Mouse (Mus musculus) T-helper 1 cell (primary cell): ENCODE data around the gene Polr2g.

Experiments
- in situ Hi-C: fragments of 300-600 bp; cut with MboI, MseI; formaldehyde crosslinking; loops from one replicate; pipeline ENCODE4 v1.15.1; 2025; ENCODE audit warnings: high pct_unique_total_duplicates

Polr2g gene

GRCm38 (mm10) chr19:8765562-8765961 lies 32.8 kb downstream of the Polr2g start:
- in situ Hi-C loops = loop anchor here (25.0 kb wide), 1 partner anchor 1972 kb away; the partner anchor contains the start of gene Cd5

- in situ Hi-C loops = loop anchor here (25.0 kb wide), 1 partner anchor 1974 kb away; the partner anchor contains the start of gene Cd5
These were observed 35.1 kb downstream of the Polr2g start for GRCm38 (mm10) chr19:8763276-8763675.

DNA sequence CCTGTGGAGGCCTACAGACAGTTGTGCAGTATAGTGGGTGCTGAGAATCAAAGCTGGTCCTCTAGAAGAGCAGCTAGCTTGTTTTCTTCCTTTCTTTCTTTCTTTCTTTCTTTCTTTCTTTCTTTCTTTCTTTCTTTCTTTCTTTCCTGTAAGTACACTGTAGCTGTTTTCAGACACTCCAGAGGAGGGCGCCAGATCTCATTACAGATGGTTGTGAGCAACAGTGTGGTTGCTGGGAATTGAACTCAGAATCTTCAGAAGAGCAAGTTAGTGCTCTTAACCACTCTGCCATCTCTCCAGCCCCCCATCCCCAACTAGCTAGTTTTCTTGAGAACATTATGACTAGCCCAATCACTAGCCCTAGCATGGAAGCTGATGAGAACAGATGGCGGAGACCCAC lies 37.6 kb downstream of the Polr2g start:
- in situ Hi-C loops = loop anchor here (25.0 kb wide), 1 partner anchor 1977 kb away; the partner anchor contains the start of gene Cd5

DNA sequence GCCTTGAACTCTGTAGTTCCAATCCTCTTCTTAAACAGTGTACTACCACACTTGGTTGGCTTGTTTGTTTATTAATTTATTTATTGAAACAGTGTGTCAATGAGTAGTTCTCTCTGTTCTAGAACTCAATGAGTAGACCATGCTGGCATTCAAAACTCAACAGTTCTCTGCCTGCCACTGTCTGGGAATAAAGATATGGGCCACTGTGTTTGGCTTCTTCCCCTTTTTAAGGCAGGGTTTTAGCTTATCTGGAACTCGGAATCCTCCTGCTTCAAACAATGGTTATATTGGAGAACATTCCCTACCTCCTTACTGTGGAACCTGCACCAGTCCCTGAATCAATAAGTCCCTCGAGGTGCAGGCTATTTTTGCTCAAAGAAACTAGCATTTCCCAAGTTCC lies 39.5 kb downstream of the Polr2g start:
- in situ Hi-C loops = loop anchor here (5.0 to 25.0 kb wide), 2 partner anchors 63 to 1978 kb away; partner anchors contain the start of genes Cd5 and Hnrnpul2

- in situ Hi-C loops = loop anchor here (5.0 to 25.0 kb wide), 2 partner anchors 65 to 1980 kb away; partner anchors contain the start of genes Cd5 and Hnrnpul2
These were observed 40.8 kb downstream of the Polr2g start for GRCm38 (mm10) chr19:8757471-8757998.

GRCm38 (mm10) chr19:8756635-8757387 lies 41.6 kb downstream of the Polr2g start, which contains the start of gene Nxf1:
Gene Nxf1, plus strand, starts transcription at chr19:8757073.
- in situ Hi-C loops = loop anchor here (5.0 to 25.0 kb wide), 2 partner anchors 65 to 1980 kb away; partner anchors contain the start of genes Cd5 and Hnrnpul2

- in situ Hi-C loops = loop anchor here (5.0 to 25.0 kb wide), 2 partner anchors 67 to 1982 kb away; partner anchors contain the start of genes Cd5 and Hnrnpul2
These were observed 42.7 kb downstream of the Polr2g start for GRCm38 (mm10) chr19:8755652-8756051.

DNA sequence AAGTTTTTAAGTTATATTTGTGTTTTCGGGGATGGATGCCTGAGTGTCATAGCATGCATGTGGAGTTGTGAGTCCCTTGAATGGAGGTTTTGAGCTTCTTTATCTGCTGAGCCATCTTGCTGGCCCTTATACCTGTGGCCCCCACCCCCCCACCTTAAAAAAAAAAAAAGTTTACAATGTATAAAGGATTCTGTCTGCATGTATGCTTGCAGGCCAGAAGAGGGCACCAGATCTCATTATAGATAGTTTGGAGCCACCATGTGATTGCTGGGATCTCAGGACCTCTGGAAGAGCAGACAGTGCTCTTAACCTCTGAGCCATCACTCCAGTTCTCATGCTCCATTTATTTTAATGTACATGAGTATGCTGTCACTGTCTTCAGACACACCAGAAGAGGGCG lies 51.0 kb downstream of the Polr2g start:
- in situ Hi-C loops = loop anchor here (25.0 kb wide), 1 partner anchor 1710 kb away; the partner anchor contains the start of gene Stip1

DNA sequence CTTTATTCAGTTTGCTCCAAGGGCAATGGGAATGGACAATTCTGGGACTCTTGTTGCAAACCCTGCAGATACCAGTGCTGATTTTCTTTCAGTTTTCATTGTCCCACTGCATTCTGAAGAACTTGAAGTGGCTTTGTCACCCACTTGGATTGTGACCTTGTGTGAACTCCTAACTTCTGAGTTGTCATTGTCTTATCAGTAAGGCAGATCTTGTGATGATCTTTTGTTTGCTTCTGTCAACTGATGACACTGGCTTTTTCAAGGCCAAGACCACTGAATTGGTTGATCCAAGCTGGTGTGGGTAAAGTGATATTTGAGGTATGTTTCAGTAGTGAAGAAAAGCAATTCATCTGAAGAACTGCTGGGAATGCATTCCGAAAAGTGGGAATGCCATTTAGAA lies 53.0 kb downstream of the Polr2g start:
- in situ Hi-C loops = loop anchor here (25.0 kb wide), 1 partner anchor 1708 kb away; the partner anchor contains the start of gene Stip1
